Mouse (Mus musculus): ENCODE data around the gene Defb23. TPM values are rescaled to one million over a fixed set of nuclear protein-coding genes. Genes with fewer than 3 reads are reported as not detected.
"Not testable (repeated sequence)": the region's sequence is repeated elsewhere in the genome, so short reads cannot be mapped to it uniquely, and the experiment has no call there.

Defb23 gene
- total RNA-seq, 4 experiments from 2014 or later = not detected

DNA sequence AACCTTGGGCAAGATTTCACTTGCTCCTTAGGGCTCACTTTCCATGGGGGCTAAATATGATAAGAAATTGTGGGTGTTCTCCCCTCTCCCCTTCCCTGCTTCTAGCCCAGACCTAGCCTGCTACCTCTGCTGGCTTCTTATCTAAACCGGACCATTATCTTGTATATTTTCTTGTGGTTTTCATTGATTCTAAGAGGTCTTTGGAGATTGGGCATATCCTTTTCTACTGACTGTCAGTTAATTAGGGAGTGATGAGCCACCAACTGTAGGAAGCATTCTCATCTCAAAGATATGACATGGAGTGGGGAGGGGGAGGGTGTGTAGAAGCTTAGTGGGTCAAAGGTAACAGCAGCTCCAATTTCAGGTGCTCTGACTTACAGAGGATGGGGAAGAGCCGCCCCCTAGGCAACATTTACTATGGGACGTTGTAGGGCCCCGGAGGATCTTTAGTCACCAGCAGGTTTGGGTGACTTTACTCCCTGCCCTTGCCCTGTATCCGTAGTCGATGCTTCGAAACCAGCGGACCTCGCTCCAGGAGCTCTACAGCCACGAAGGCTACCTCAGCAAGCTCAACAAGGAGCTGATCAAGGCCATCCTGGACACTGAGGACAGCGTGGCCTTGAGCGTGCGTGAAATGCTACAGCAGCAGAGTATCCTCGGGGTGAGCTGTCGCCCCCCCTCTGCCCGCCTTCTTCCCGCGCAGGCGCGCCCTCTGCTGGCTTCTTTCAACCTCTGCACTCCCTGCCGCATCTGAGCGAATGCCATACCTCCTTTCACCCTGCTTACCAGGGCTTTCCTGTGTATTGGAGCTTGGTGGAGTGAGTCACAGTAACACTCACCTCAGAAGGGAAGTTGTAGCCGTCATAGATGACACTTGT, 27.2 kb downstream of the Defb23 start:
- peak; percentile 50 to 65 for DNase-seq (ENCODE audit: low spot score in 2 of 2)

- no peak for DNase-seq (ENCODE audit: low spot score in 2 of 2)
These were observed 28.0 kb downstream of the Defb23 start for GRCm38 (mm10) chr2:152436405-152436901.

DNA sequence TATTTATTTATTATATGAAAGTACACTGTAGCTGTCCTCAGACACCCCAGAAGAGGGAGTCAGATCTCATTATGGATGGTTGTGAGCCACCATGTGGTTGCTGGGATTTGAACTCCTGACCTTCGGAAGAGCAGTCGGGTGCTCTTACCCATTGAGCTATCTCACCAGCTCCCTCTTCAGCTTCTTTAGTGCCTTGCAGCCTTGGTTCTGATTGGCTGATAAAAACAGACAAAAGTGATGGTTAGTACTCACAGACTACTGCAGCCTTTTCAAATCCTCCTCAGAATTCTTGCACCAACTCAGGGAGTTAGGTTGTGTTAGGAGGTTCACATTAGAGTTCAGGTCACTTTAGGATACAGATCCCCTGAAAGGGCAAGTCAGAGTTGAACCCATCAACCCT, 35.9 kb downstream of the Defb23 start:
- DNase-seq (ENCODE audit: low spot score in 2 of 2) = not testable (repeated sequence)

- DNase-seq (ENCODE audit: low spot score in 2 of 2) = peak in 1 of 2 experiments; percentile 39
These were observed 36.9 kb downstream of the Defb23 start for GRCm38 (mm10) chr2:152427493-152427892.

GRCm38 (mm10) chr2:152415786-152416185, 48.6 kb downstream of the Defb23 start:
- DNase-seq (ENCODE audit: low spot score in 2 of 2) = no peak

- no peak for DNase-seq (ENCODE audit: low spot score in 2 of 2)
These were observed 49.1 kb downstream of the Defb23 start, which contains the start of gene 6820408C15Rik for GRCm38 (mm10) chr2:152415287-152415686. Gene 6820408C15Rik (plus strand): TSS chr2:152415587.

DNA sequence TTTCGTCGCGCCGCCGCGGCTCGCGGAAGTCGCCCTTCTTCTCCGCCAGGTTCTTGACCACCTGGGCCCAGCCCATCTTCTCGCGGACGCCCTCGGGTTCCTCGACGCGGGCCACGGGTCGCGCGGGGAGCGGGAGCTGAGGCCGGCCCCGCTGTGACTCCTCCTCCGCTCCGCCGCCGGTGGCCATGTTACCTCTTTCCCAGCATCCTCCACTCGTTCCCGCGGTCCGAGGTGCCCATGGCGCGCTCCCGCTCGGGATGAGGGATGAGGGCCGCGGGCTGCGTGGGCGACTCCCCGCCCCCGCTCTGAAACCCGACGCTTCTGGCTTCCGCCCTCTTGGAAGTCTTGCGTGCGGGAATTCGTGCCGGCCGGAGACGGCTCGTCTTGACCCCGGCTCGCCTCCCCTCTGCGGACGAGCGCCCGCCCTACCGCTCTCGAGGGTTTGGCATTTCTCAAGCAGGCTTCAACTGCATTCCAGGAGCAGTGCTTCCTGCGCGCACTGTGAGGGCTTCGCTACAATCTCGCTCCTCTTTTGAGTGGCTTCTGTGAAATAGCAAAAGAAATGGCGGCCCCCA, 49.7 kb downstream of the Defb23 start, which contains the start of gene Zcchc3:
Gene Zcchc3 (minus strand): TSS at position 437 of the 575 bp plus-strand sequence.
- DNase-seq (ENCODE audit: low spot score in 2 of 2) = peak; percentile 86

- peak in 1 of 2 experiments; percentile 32 for DNase-seq (ENCODE audit: low spot score in 2 of 2)
These were observed 50.4 kb downstream of the Defb23 start for GRCm38 (mm10) chr2:152413765-152414584.

GRCm38 (mm10) chr2:152413158-152413764, 51.2 kb downstream of the Defb23 start:
- DNase-seq (ENCODE audit: low spot score in 2 of 2) = no peak

DNA sequence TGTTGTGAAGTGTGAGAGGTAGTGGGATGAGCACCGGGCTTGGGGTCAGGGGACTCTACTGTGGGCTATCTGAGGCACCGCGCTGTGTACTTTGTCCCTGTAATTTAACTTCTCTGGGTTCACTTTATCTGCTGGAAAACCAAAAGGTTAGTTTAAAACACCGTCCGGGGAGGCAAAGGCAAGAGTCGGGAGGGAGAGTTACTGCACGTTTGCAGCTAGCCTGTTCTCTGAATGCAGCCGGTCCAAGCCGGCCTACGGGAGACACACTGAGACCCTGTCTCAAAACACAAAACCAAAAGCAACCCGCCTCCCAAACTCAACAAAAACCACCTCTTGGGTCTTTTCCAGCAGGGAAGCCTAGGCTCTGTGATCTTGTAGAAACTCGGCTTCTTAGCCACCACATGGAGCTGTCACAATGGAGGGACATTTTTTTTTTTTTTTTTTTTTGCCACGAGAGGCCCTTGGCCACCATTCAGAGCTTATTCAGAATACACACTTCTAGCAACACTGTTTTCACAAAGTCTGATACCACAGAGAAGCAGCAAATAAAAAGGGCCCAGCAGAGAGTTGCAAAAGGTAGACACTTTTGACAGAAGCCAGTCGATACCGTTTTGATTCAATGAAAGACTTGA, 51.8 kb downstream of the Defb23 start:
- no peak for DNase-seq (ENCODE audit: low spot score in 2 of 2)

DNA sequence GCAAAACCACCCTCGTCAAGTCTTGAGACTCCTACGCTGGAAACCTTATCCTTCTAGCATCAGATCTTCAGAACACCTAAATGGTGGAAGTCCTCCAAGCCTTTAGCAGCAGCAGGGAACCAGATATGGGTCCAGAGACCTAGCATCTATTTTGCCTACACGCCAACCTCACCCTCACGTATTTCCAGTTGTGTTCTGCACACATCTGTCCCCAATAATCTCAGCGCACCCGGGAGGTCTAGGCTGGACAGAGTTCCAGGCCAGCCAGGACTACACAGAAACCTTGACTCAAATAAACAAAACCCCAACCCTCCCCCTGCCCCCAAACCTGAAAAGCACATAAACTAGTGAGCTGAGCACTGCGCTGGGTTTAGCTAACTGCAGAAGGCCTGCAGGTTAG, 52.9 kb downstream of the Defb23 start:
- no peak for DNase-seq (ENCODE audit: low spot score in 2 of 2)

- DNase-seq (ENCODE audit: low spot score in 2 of 2) = peak; percentile 32 to 78
These were observed 53.4 kb downstream of the Defb23 start for GRCm38 (mm10) chr2:152410971-152411371.

- no peak for DNase-seq (ENCODE audit: low spot score in 2 of 2)
These were observed 54.6 kb downstream of the Defb23 start for GRCm38 (mm10) chr2:152409781-152410180.

Other genes starting within 250 kb of the Defb23 start
- gene Csnk2a1, start 237.8 kb downstream of the Defb23 start, total RNA-seq (2022) = 100 to 1,000 TPM in 3 of 4 experiments, 10 to 100 TPM in 1; 95.7 to 112 (median 101) TPM
- gene Tbc1d20, start 170.8 kb downstream of the Defb23 start, total RNA-seq (2022) = 10 to 100 TPM; 52.5 to 56.3 (median 55.9) TPM
- gene Rbck1, start 132.0 kb downstream of the Defb23 start, total RNA-seq (2022) = 100 to 1,000 TPM; 105 to 110 (median 105) TPM
- 1 to 10 TPM in 3 of 4 experiments, under 1 TPM in 1; 0.84 to 2.1 (median 1.5) TPM for gene Trib3, start 120.6 kb downstream of the Defb23 start, total RNA-seq (2022)
- 100 to 1,000 TPM; 112 to 125 (median 120) TPM for gene Nrsn2, start 88.0 kb downstream of the Defb23 start, total RNA-seq (2022)
- gene Sox12, start 66.6 kb downstream of the Defb23 start, total RNA-seq (2022) = 10 to 100 TPM; 12.9 to 15.4 (median 14.3) TPM
- 10 to 100 TPM in 3 of 4 experiments, 1 to 10 TPM in 1; 9.6 to 11.2 (median 10.9) TPM for gene Zcchc3, start 49.6 kb downstream of the Defb23 start, total RNA-seq (2022)
- 1 to 10 TPM; 2.0 to 3.7 (median 2.7) TPM for gene 6820408C15Rik, start 49.0 kb downstream of the Defb23 start, total RNA-seq (2022)
- gene Defb20, start 12.4 kb upstream of the Defb23 start, total RNA-seq (2022) = not detected
- not detected for gene Defb22, start 25.5 kb upstream of the Defb23 start, total RNA-seq (2022)
- gene Defb26, start 47.1 kb upstream of the Defb23 start, total RNA-seq (2022) = not detected
- not detected for gene Defb28, start 53.6 kb upstream of the Defb23 start, total RNA-seq (2022)
- not detected for gene Defb29, start 75.5 kb upstream of the Defb23 start, total RNA-seq (2022)
- not detected for gene Gm17416, start 104.7 kb upstream of the Defb23 start, total RNA-seq (2022)
- not detected for gene Defb21, start 108.1 kb upstream of the Defb23 start, total RNA-seq (2022)
- gene Defb19, start 115.7 kb upstream of the Defb23 start, total RNA-seq (2022) = not detected
- gene Defb45, start 134.8 kb upstream of the Defb23 start, total RNA-seq (2022) = not detected
- not detected for gene Defb36, start 139.7 kb upstream of the Defb23 start, total RNA-seq (2022)
- not detected for gene Defb25, start 158.4 kb upstream of the Defb23 start, total RNA-seq (2022)
- gene Rem1, start 162.3 kb upstream of the Defb23 start, total RNA-seq (2022) = 1 to 10 TPM in 2 of 4 experiments, under 1 TPM in 2; 0.87 to 1.6 (median 1.1) TPM
- gene H13, start 204.8 kb upstream of the Defb23 start, total RNA-seq (2022) = 10 to 100 TPM; 59.6 to 78.5 (median 71.8) TPM
- gene Mcts2, start 222.4 kb upstream of the Defb23 start, total RNA-seq (2022) = 10 to 100 TPM; 15.5 to 18.6 (median 18.2) TPM